Mouse (Mus musculus): ENCODE measurements at regions not wholly inside any gene's neighbourhood (a gene's known extent, or its start where the extent isn't known, plus 50 kb on each side); places are given as distances from the start of the nearest gene placed in this dataset.

DNA sequence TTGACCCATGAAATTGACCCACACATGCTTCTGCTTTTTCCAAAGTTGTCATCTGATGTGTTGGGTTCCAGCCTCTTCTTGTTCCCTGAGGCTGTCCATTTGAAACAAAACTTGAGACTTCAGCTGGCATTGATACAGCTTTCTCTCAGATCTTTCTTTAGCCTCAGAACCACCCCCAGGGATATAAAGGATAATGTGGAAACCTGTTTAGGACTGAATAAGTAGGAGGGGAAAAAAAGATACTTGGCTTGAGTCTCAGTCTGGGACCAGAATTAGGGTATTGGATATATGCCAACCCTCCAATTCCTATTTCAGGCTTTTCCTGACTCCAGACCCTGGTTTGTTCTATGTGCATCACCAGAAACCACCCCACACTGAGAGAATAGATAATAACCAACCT is 579.7 kb upstream of the Camk1g start:
- no peak for DNase-seq (ENCODE audit: low read depth, low spot score)

DNA sequence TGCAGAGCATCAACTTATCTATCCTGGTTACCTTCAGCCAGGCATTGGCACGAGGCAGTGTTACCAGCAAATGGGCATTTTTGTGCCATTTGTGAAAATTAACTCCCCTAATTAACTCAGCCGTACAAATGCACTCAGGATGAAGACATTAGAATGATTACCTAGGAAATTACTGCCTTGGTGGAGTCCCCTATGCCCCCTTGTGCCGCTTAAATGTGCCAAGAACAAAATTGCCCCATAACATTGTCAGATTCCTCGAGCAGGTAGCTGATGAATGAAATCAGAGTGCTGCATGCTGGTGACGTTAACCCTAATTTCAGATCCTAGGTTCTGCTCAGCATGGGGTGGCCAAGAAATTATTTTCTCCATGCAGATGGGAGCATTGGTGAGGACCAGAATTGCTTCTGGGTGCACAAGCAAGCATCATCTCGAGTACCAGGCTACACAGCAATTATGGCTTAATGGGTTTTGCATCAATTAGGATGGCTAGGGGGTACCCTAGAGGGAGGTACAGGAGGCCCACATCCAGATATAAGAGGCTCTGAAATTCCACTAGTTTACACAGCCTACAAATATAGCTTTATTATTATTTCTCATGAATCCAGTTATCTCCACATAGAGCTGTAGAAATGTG is 577.0 kb upstream of the Camk1g start:
- no peak for DNase-seq (ENCODE audit: low read depth, low spot score)

DNA sequence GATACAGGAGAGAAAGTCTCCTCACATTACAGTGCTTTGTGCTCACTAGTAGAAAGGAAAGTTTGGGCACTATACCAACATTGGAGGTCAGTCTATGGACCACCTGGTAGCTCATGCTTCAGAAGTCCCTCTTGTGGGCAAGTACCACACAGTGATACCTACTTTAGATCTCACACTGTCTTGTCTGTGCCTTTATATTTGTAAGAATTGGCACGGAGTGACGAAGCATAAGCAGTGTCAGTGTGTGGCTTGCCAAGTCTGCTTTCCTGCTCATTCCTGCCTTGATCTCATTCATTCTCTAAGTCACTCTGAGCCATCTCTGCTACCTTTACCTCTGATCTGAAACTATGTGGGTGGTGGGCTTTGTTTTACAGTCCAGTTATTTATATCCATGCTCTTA is 565.9 kb upstream of the Camk1g start:
- DNase-seq (ENCODE audit: low read depth, low spot score), result no peak

GRCm38 (mm10) chr1:193934308-193934707 is 564.2 kb upstream of the Camk1g start:
- DNase-seq (ENCODE audit: low read depth, low spot score), result no peak

- no peak for DNase-seq (ENCODE audit: low read depth, low spot score)
These were observed 561.1 kb upstream of the Camk1g start for GRCm38 (mm10) chr1:193931131-193931729.

DNA sequence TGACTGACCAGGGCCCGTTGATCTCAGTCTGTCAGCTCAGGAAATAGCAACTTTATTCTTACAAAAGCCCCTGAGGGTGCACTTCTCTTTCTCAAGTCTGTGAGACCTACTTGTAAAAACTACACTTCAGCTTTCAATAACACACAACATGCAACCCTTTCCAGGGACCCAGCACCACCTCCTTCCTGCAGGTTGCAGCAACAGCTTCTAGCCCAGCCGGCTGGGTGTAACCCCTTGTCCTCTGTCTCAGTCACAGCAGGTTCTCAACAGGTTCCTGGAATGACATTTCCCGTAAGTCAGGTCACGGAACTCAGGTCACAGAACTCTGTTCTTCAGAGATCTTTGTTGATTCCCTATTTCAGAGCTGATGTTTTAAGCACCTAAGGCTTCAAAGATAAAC is 558.5 kb upstream of the Camk1g start:
- no peak for DNase-seq (ENCODE audit: low read depth, low spot score)

DNA sequence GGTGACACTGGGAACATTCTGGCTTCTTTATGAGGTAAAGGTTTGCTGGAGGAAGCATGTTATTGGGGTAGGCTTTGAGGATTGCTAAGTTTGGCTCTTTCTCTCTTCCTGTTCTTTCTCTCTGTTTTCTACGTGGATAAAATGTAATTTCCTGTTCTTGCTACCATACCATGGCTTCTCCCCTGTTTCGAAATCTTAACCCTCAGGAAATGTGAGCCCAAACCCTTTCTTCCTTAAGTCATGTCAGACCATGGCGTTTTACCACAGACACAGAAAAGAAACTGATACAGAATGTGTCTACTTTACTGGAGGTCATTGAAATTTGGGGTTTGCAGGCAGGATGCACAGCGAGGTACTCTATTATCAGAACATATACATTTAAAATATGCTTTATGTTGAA is 552.7 kb upstream of the Camk1g start:
- no peak for DNase-seq (ENCODE audit: low read depth, low spot score)

DNA sequence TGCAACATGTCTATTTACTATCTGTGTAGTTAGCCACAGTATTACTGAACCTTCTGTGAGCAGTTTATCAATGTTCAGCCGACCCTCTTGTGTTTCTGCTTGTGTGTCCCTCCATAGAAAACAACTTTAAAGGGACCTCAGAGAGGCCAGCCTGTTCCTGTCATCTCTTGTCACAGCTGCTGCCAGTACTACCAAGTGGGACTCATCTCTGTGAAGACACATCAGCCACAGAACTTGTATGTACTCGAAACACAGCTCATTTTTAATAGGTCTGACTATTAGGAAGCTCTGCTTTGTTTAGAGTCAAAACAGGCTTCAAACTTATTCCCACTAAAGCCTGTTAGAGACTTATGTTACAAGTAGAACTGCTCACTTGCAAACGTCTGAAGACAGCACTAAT is 549.1 kb upstream of the Camk1g start:
- DNase-seq (ENCODE audit: low read depth, low spot score), result no peak

DNA sequence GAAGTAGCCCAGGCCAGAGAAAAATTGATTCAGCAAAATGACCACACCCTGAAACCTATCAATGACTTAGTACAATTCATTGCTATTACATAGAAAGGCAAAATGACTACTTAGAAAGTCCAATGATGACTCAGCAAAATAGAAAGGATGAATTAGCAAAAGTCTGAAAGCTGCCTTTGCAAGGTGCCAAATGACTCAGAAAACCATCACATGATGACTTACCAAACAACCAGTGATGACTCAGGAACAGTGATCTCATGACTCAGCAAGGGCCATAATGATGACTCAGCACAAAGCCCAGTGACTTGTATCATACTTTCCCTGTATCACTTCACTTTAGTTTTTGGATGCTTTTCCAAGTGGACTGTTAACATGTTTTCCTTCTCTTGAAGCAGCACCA is 535.6 kb upstream of the Camk1g start:
- DNase-seq (ENCODE audit: low read depth, low spot score), result peak; percentile 62

GRCm38 (mm10) chr1:193894072-193894471 is 524.0 kb upstream of the Camk1g start:
- DNase-seq (ENCODE audit: low read depth, low spot score), result no peak

GRCm38 (mm10) chr1:193876540-193876939 is 506.4 kb upstream of the Camk1g start:
- DNase-seq (ENCODE audit: low read depth, low spot score), result no peak

DNA sequence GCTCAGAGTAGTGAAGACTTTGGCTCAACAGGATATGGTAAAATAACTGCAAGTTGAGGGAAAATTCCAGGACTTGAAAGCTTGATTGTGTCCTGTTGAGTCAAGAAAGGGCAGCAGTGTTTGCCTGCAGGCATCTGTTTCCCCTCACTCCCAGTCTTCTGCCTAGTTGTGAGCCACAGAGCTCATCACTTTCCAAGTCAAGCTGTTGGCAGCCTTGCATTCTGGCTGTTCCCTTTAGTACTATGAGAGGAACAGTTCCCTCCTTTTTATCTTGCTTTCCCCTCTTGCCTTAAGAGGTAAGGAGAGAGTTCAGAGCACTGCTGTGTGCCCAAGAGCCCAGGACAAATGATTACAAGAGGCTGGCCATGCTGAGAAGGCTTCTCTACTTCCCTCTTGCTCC is 506.0 kb upstream of the Camk1g start:
- no peak for DNase-seq (ENCODE audit: low read depth, low spot score)

GRCm38 (mm10) chr1:193875287-193875686 is 505.2 kb upstream of the Camk1g start:
- no peak for DNase-seq (ENCODE audit: low read depth, low spot score)

GRCm38 (mm10) chr1:193870731-193871130 is 500.6 kb upstream of the Camk1g start:
- peak; percentile 86 for DNase-seq (ENCODE audit: low read depth, low spot score)

DNA sequence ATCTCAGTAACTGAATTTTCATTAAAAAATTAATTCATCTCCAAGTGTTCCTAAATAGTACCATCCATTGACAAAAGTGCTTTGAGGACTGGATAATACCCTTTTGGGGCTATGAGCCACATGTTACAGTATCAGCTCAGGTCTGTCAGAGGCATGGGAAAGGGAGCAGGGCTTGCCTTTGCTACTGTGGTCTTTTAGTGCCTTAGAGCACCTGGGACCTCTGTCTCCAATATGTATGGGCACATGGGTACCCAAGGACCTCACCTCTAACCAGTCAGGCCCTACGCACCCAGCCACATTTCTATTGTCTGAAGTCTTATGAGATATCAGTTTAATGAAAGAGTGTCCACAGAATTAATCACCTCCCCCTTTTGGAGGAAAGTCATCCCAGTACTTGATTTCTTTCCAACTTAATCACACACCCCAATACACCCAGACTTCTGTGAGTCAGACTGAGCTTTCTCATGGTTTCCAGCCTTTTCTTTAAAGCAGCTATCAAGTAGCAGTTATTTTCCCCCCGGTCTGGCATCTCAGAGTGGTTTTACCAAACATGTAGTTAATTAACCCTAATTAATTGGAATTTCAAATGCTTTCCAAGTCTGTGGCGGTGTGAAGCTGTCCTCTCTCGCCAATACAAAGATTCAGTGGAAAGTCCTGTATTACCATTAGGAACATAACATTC is 498.7 kb upstream of the Camk1g start:
- DNase-seq (ENCODE audit: low read depth, low spot score), result peak; percentile 7

DNA sequence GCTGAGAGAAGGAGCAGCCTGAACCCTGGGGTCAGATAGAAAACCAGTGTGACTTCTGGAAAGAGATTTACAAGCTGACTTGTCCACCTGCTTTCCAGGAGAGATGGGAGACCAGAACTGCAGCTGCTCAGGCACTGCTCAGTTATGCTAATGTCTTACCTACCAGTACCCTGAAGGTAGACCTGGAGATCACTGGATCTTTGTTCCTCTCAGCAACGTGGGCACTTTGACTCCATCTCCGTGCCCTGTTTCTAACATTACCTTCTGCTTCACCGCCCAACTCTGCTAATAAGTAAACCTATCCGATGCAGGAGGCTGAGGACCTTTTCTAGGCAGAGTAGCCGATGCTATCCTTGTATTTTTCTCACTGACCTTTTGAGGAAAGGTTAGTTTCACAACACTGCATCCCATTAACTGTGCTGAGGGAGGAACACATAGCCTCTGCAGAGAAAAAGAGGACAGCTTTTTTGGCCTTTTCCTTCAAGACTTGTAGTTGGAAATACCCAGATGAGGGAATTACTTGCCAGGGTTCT is 490.7 kb upstream of the Camk1g start:
- DNase-seq (ENCODE audit: low read depth, low spot score), result no peak

- DNase-seq (ENCODE audit: low read depth, low spot score), result no peak
These were observed 490.3 kb upstream of the Camk1g start for GRCm38 (mm10) chr1:193860354-193860753.

GRCm38 (mm10) chr1:193859257-193860125 is 489.4 kb upstream of the Camk1g start:
- no peak for DNase-seq (ENCODE audit: low read depth, low spot score)

- DNase-seq (ENCODE audit: low read depth, low spot score), result no peak
These were observed 477.8 kb upstream of the Camk1g start for GRCm38 (mm10) chr1:193847922-193848321.

DNA sequence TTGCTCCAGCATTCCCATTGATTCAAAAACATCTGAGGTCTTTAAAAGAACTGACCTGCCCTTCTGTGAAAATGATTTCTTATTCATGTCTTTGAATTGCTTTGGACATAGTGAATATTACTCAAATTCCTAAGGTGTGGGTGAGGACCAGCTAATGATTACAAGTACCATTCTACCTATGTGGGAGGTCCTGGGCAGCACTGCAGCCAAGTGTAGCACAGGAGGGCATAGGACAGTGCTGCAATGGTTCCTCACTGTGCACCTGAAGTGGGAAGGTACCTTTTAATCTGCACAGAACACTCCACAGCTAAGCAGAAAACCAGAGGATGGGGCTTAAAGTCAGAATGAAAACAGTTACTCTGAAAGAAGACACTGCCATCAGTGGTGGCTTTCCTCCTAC is 474.8 kb upstream of the Camk1g start:
- no peak for DNase-seq (ENCODE audit: low read depth, low spot score)

- DNase-seq (ENCODE audit: low read depth, low spot score), result no peak
These were observed 474.4 kb upstream of the Camk1g start for GRCm38 (mm10) chr1:193844461-193844860.

GRCm38 (mm10) chr1:193800998-193801397 is 430.9 kb upstream of the Camk1g start:
- DNase-seq (ENCODE audit: low read depth, low spot score), result no peak
